Mouse (Mus musculus) small intestine, adult 2 months (tissue): ENCODE measurements at regions not wholly inside any gene's neighbourhood (a gene's known extent, or its start where the extent isn't known, plus 50 kb on each side); places are given as distances from the start of the nearest gene placed in this dataset.

ENCODE experiments used
- CTCF ChIP-seq: fragments of 200-500 bp; IDR thresholded peaks from 2 replicates; pipeline ENCODE4 v1.5.1; 2012; ENCODE audit warnings: low read depth, mild to moderate bottlenecking, control low read depth, inconsistent platforms, low read length, moderate library complexity, mixed read lengths; ENCODE audit not compliant: insufficient replicate concordance, insufficient read length; ENCODE audit errors: extremely low read depth
- POLR2A ChIP-seq: fragments of 200-500 bp; IDR thresholded peaks from 2 replicates; pipeline ENCODE4 v1.6.1; 2012; ENCODE audit warnings: low read depth, mild to moderate bottlenecking, control low read depth, inconsistent platforms, low read length, moderate library complexity

GRCm38 (mm10) chr4:131511586-131511985, 326.5 kb downstream of the Ptpru start:
- no peak for TF ChIP-seq CTCF
- TF ChIP-seq POLR2A = no peak
